Mouse (Mus musculus) adrenal gland, adult 8-10 months (tissue): ENCODE results near the gene Tmem265. TPM values are rescaled to one million over a fixed set of nuclear protein-coding genes. Genes with fewer than 3 reads are reported as not detected.

Experiments used
- DNase-seq: peaks from one replicate; pipeline ENCODE4 v3.0.0; 2022
- total RNA-seq, 4 experiments: library from RNA; stranded (reverse); gene quantifications; 2 replicates each; pipeline ENCODE4 v1.2.4; 2022

Gene Tmem265
- total RNA-seq, 4 experiments from 2014 or later, result not detected

DNA sequence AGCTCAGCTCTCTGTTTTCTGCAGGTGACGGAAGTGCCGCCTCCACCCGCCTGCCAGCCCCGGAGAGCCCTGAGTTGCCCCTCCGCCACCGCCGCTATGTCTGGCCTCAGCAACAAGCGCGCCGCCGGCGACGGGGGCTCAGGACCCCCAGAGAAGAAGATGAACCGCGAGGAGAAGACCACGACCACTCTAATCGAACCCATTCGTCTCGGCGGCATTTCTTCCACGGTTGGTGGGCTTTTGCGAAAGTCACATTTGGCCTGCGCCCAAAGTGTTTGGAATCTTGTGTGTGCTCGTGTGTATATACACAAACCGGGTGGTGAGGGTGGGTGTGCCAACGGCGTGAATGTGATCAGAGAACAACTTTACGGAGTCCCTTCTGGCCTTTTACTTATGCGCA, 27.7 kb downstream of the Tmem265 start:
- no peak for DNase-seq

DNA sequence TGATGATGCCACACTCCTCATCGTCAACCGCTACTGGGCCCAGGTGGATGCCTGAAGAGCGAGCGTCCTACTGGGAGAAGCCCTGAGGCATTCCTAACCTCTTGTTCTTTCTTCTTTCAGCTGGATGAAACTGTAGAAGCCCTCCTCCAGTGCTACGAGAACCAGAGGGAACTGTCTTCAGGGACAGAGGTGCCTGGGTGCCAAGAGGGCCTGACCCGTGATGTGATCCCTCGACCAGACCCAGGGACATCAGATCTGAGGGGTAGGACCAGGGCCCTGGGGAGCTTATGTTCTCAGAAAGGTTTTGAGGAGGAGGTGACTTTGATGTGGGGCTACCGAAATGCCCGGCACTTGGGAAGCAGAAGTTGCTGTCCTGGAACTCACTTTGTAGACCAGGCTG, 28.4 kb downstream of the Tmem265 start:
- no peak for DNase-seq

DNA sequence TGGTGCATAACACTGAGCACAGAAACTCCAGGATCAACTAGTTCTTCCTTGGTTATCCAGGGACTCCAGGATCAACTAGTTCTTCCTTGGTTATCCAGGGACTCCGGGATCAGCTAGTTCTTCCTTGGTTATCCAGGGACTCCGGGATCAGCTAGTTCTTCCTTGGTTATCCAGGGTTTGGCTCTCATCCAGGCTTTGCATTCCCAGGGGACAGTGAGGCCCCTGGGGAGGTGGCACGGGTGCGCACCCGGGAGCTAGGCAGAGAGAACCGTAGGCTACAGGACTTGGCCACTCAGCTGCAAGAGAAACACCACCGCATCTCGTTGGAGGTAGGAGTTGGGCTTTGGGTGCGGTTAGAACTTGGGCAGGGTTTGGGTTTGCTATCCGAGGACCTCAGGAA, 29.9 kb downstream of the Tmem265 start:
- DNase-seq, result no peak

DNA sequence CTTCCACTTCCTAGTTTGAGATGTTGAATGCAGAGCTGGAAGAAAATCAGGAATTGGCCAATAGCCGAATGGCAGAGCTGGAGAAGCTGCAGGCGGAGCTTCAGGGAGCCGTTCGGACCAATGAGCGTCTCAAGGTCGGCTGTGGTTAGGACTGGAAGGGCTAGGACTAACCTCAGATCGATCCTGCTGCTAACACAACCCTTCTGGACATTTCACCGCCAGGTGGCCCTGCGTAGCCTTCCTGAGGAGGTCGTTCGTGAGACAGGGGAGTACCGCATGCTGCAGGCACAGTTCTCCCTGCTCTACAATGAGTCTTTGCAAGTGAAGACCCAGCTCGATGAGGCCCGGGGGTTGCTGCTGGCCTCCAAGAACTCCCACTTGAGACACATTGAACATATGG, 31.4 kb downstream of the Tmem265 start:
- DNase-seq, result no peak

DNA sequence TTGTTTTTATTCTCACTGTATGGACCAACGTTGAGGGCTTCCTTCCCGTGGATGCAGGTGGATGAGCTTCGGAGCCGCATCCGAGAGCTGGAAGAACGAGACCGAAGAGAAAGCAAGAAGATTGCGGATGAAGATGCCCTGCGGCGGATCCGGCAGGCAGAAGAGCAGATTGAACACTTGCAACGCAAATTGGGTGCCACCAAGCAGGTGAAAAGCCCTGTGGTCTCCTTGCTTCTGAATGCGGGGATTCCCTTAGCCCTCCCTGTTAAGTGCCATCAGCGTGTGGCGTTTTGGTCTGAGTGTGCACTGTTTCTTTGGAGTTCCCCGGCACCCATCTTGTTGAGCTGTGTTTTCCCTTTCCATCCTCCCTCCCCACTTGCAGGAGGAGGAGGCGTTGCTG, 35.6 kb downstream of the Tmem265 start:
- DNase-seq, result no peak

DNA sequence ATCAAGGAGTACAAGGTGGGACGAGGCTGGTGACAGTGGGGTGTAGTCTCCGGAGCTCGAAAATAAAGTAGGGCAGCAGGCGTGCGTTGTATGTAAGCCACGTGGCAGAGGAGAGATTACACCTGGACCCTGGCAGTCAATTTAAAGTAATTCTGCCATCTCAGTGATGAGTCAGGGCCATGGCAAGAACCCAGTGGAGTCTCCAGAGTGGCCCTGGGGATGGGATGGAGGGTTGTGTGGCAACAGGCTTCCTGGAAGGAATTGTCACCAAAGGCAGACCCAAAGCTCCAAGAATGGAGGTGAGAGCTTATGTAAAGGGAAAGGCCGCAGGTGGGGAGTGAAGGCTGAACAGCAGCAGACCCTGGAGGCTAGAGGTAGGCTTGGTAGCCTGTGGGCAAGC, 39.4 kb downstream of the Tmem265 start:
- DNase-seq, result no peak

DNA sequence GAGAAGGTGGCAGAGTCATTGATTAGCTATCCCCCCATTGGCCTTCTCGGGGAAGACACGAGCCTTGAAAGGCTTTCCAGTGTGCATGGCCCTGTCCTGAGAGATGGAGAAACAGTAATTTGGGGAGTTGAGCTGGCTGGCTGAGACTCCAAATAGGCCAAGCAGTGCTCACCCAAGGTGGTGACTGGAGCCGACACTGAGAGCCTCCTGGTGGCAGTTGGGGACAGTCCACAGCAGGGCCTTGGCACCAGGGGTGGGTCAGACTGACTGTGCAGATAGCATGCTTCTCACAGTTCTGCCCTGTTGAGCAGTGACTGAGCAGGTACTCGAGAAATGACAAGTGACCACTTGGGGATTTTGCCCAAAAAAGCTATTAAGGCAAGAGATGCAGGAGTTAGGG, 40.5 kb downstream of the Tmem265 start:
- DNase-seq, result no peak

DNA sequence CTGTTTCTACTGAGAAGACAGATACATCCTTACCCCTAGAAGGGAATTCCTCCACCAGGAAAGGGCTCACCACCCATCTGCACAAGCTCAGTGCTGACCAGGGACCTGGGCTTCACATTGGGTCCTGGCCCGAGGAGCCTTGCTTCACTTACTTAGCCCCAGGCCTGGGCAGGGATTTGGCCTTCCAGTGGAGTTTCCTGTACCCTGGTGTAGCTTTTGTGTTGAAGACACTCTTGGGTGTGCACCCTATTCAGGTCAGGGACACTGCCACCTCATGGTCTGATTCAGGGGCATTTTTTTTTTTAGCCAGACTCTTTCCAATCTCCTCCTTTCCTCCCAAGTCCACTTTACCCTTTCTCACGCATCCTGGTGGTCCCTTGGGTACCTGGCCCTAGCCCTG, 41.7 kb downstream of the Tmem265 start:
- DNase-seq, result no peak

DNA sequence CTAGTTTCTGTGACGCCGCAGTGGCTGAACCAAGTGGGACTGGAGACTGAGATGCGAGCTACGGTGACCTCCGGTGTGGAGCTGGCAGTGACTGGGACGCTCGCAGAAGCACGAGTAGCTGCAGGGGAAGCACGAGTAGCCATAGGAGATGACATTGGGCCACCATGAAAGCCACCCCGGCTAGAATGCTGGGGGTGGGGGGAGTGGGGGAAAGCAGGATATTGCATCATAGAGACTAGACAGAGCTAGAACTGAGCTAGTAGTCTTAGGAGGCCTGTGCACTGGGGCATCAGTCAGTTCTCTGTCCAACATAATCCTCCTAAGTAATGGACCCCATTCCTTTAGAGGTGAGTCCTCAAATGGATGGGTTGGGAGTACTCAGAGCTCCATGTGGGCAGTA, 43.1 kb downstream of the Tmem265 start:
- DNase-seq, result no peak

DNA sequence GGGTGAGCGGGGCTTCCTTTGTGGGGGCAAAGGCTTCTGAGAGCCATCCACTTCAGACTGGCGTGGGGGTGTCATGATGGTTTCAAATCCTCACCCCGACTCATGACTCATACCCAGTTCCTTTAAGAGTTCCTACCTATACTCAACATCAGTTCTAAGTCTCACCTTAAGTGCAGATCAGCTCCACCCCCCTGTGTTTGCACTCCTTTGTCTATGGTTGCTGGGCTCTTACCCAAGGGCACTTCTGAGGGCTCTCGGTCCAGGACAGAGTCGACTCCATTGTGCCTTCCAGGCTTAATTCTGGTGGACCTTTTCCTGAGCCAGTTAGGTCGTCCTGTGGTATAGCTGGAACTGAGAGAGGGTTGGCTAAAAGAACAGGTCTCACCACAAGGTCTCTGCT, 46.0 kb downstream of the Tmem265 start:
- no peak for DNase-seq

DNA sequence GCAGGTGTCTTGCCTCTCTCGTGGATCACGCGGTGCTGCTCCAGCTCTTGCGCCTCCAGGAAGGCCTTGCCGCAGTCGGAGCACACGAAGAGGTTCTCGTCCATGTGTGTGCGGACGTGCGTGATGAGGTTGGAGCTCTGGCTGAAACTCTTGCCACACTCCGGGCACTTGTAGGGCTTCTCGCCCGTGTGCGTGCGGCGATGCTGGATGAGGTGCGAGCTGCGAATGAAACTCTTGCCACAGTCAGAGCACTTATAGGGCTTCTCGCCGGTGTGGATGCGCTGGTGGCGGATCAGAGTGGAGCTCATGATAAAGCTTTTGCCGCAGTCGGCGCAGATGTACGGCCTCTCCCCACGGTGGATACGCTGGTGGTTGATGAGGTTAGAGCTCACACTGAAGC, 49.8 kb downstream of the Tmem265 start:
- DNase-seq, result no peak

DNA sequence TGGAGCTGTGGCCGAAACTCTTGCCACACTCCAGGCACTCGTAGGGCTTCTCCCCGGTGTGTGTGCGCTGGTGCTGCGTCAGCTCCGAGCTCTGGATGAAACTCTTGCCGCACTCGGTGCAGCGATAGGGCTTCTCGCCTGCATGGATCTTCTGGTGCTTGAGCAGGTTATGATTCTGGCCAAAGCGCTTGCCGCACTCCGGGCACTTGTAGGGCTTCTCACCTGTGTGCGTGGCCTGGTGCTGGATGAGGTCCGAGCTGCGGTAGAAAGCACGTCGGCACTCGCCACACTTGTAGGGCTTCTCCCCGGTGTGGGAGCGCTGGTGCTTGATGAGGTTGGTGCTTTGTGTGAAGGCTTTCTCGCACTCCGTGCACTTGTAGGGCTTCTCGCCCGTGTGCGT, 50.4 kb downstream of the Tmem265 start:
- DNase-seq, result no peak

DNA sequence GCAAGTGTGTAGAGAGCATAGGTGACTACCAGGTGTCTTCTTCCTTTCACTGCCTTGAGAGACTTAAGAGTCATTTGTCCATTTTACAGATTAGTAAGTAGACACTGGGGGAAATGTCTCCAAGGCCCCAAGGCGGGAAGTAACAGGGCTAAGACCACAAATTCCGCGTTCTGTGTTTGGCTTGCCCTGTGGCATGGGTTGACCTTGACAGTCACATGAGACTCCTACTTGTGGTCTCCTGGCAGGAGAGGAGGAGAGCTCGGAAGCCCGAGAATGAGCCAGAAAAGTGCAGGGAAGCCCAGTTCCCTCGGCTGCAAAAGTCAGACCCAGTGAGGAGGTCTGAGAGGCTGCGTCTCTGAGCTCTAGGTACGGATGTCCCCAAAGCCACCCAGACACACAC, 52.3 kb downstream of the Tmem265 start:
- no peak for DNase-seq

DNA sequence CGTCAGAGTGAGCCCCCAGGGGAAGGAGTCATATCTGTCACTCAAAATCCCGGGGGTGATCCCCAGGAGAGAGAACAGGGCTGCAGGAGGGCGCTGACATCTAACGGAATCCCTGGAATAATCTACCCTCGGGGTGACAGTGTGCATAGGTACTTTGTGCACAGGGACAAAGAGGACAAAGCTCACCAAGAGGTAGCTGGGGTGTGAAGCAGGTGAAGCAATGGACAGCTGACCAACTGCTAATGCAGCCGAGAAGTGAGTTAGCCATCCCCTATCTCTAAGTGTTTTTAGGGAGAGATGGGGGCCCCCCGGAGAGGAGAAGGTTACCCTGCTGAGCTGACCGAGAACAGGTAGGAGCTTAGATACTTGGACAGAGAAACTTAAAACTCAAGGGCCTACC, 52.9 kb downstream of the Tmem265 start:
- no peak for DNase-seq

DNA sequence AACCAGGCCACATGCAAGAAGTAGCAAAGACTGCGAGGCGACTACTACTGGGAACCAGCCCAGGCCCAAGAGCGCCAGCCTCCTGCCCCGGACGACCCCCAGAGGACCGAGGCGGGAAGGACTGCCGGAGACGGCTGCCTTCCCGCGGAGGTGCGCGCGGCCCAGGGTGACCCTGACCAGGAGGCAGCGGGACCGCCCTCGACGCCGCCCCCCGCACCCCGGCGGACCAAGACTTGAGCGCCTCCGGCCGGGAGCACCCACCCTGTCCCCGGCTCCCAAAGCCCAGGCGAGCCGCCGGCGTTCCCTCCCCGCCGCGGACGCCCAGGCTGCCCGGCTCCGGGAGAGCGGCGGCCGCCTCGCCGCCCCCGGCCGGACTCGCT, 53.3 kb downstream of the Tmem265 start:
- DNase-seq, result no peak

DNA sequence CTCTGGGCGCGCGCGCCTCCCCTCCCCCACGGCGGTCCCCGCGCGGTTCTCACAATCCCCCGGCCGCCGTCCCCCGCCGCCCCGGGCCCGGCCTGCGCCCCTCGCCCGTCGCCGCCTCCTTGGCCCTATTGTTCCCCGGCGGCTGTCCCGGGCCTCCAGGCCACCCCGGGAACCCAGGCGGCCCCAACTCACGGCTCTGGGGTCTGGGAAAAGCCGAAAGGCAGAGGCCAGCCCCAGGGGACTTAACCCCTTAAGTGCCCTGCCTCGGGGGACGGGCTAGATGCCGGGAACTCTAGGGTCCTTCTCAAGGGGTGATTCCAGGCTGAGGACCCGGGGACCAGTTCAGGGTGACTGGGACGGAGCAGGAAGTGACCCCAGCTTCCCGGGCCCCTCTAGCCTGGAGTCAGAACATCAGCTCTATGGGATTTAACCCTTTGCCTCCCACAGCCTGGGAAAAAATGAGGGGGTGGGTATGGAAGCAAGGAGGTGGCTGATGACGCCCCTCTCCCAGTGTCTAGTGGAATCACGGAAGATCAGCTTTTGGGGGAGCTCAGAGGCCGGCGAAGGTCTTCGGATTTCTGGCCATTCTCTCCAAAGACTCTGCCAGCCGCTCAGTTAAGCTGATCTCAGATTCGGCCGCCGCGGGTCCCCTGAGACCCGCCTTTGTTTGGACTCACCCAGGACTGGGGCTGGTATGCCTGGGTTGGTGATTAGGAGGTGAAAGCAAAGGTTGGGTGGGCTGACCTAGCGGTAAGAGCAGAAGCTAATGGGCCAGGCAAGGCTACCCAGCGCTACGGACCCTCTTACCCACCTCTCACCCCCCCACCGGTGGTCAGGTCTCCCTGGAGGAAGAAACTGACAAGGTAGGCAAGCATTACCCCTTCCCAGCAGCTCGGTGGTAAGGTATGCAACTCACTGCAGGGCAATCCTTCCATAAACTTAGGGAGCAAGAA, 54.0 kb downstream of the Tmem265 start, which contains the start of gene Zfp629:
Zfp629 (minus strand) TSS at position 907 of the 953 bp plus-strand sequence.
- DNase-seq, result peak; percentile 65

DNA sequence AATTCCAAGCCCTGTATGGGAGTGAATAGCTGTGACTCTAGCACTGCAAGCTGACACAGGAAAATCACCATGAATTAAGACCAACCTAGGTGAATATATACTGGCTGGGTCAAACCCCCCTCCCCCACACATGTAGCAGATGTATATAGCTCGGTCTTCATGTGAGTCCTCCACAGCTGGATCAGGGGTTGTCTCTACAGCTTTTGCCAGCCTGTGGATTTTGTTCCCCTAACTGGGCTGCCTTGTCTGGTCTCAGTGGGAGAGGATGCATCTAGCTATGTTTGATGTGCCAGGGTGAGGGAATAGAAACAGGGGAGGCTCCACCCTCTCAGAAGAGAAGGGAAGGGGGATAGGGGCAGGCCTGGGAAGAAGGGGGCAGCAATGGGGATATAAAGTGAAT, 55.1 kb downstream of the Tmem265 start:
- no peak for DNase-seq

Other genes starting within 250 kb of the Tmem265 start
- 10 to 100 TPM; 25.9 to 29.4 (median 28.0) TPM for gene Zfp768, start 215.8 kb upstream of the Tmem265 start, total RNA-seq
- 10 to 100 TPM; 11.1 to 14.4 (median 12.5) TPM for gene Zfp747, start 185.3 kb upstream of the Tmem265 start, total RNA-seq
- 1 to 10 TPM; 4.5 to 6.6 (median 5.9) TPM for gene 9130019O22Rik, start 174.2 kb upstream of the Tmem265 start, total RNA-seq
- 10 to 100 TPM; 10.3 to 12.7 (median 11.4) TPM for gene E430018J23Rik, start 167.8 kb upstream of the Tmem265 start, total RNA-seq
- gene Zfp764, start 154.6 kb upstream of the Tmem265 start, total RNA-seq, result 10 to 100 TPM in 1 of 4 experiments, 1 to 10 TPM in 3; 6.8 to 10.0 (median 8.3) TPM
- 10 to 100 TPM; 15.5 to 22.0 (median 19.5) TPM for gene Zfp688, start 139.3 kb upstream of the Tmem265 start, total RNA-seq
- gene Zfp689, start 112.2 kb upstream of the Tmem265 start, total RNA-seq, result 1 to 10 TPM; 3.8 to 6.7 (median 4.5) TPM
- 10 to 100 TPM; 49.1 to 65.5 (median 58.2) TPM for gene Prr14, start 101.8 kb upstream of the Tmem265 start, total RNA-seq
- 10 to 100 TPM; 64.6 to 98.2 (median 75.6) TPM for gene Fbrs, start 82.2 kb upstream of the Tmem265 start, total RNA-seq
- gene Srcap, start 49.4 kb upstream of the Tmem265 start, total RNA-seq, result 100 to 1,000 TPM; 103 to 156 (median 120) TPM
- gene Gm42715, start 41.8 kb upstream of the Tmem265 start, total RNA-seq, result 10 to 100 TPM; 21.9 to 28.0 (median 26.2) TPM
- 10 to 100 TPM; 50.0 to 65.5 (median 55.9) TPM for gene Phkg2, start 11.9 kb downstream of the Tmem265 start, total RNA-seq
- gene Ccdc189, start 27.2 kb downstream of the Tmem265 start, total RNA-seq, result 10 to 100 TPM in 2 of 4 experiments, 1 to 10 TPM in 2; 8.8 to 13.0 (median 10.5) TPM
- 10 to 100 TPM; 50.1 to 81.9 (median 70.9) TPM for gene Rnf40, start 27.4 kb downstream of the Tmem265 start, total RNA-seq
- 10 to 100 TPM; 16.5 to 28.8 (median 23.3) TPM for gene Zfp629, start 54.4 kb downstream of the Tmem265 start, total RNA-seq
- gene Bcl7c, start 147.5 kb downstream of the Tmem265 start, total RNA-seq, result 100 to 1,000 TPM in 2 of 4 experiments, 10 to 100 TPM in 2; 75.9 to 120 (median 98.1) TPM
- 1 to 10 TPM; 2.2 to 4.5 (median 2.7) TPM for gene Ctf1, start 151.3 kb downstream of the Tmem265 start, total RNA-seq
- not detected for gene Ctf2, start 170.8 kb downstream of the Tmem265 start, total RNA-seq
- gene Fbxl19, start 183.2 kb downstream of the Tmem265 start, total RNA-seq, result 10 to 100 TPM; 13.5 to 18.6 (median 16.5) TPM
- 10 to 100 TPM; 30.1 to 37.2 (median 35.0) TPM for gene Orai3, start 208.4 kb downstream of the Tmem265 start, total RNA-seq
- gene Setd1a, start 215.3 kb downstream of the Tmem265 start, total RNA-seq, result 10 to 100 TPM; 39.6 to 54.6 (median 45.7) TPM
- gene Gm49388, start 224.2 kb downstream of the Tmem265 start, total RNA-seq, result 1 to 10 TPM; 4.2 to 8.9 (median 5.8) TPM
- 10 to 100 TPM; 33.8 to 44.9 (median 41.5) TPM for gene Hsd3b7, start 239.2 kb downstream of the Tmem265 start, total RNA-seq